Mouse (Mus musculus) cortical plate, adult 2 months (tissue): Measurements from ENCODE around the gene Slc9a3r2.

Source experiments
- CTCF ChIP-seq: fragments of 200-500 bp; IDR thresholded peaks from 2 replicates; pipeline ENCODE4 v1.5.1; 2011; ENCODE audit warnings: mild to moderate bottlenecking, control low read depth, low read length; ENCODE audit not compliant: insufficient read depth; ENCODE audit errors: extremely low read depth
- POLR2A ChIP-seq: fragments of 200-500 bp; IDR thresholded peaks from 2 replicates; pipeline ENCODE4 v1.6.1; 2011; ENCODE audit warnings: mild to moderate bottlenecking, low read length, control low read depth; ENCODE audit not compliant: insufficient read depth; ENCODE audit errors: extremely low read depth

GRCm38 (mm10) chr17:24591695-24592094, 58.4 kb downstream of the Slc9a3r2 start:
- no peak for TF ChIP-seq CTCF
- TF ChIP-seq POLR2A, result no peak
